Mouse (Mus musculus) midbrain, postnatal 0 days (tissue): Measurements from ENCODE around the gene Itga6. TPM values are rescaled to one million over a fixed set of nuclear protein-coding genes. Genes with fewer than 3 reads are reported as not detected.

Experiments used
- ATAC-seq: fragments of 200-750 bp; cut with Nextera tagmentation; 2 replicates; pipeline ENCODE4 v1.8.0; 2017; ENCODE audit warnings: moderate number of reproducible peaks, mild to moderate bottlenecking, moderate TSS enrichment, moderate library complexity; ENCODE audit not compliant: low FRiP score
- DNase-seq: peaks from one replicate; pipeline ENCODE4 v3.0.0-alpha.2; 2015; ENCODE audit warnings: low spot score
- H3K27ac ChIP-seq: fragments of 300-500 bp; sonication (generic); 2 replicates; pipeline ENCODE4 v1.5.1; 2014; ENCODE audit warnings: low read depth, mild to moderate bottlenecking, low read length, mixed read lengths
- H3K27me3 ChIP-seq: fragments of 300-500 bp; sonication (generic); 2 replicates; pipeline ENCODE4 v1.6.1; 2014; ENCODE audit warnings: low read length, control low read depth, mixed read lengths; ENCODE audit not compliant: insufficient read depth
- H3K36me3 ChIP-seq: fragments of 300-500 bp; sonication (generic); 2 replicates; pipeline ENCODE4 v1.6.1; 2014; ENCODE audit warnings: low read length, control low read depth, mixed read lengths; ENCODE audit not compliant: insufficient read depth
- H3K4me1 ChIP-seq: fragments of 300-500 bp; sonication (generic); 2 replicates; pipeline ENCODE4 v1.6.1; 2014; ENCODE audit warnings: mild to moderate bottlenecking, control low read depth, antibody characterized with exemption, low read length, mixed read lengths; ENCODE audit not compliant: insufficient read depth
- H3K4me2 ChIP-seq: fragments of 300-500 bp; sonication (generic); 2 replicates; pipeline ENCODE4 v1.6.1; 2014; ENCODE audit warnings: low read depth, mild to moderate bottlenecking, low read length, mixed read lengths; ENCODE audit not compliant: poor library complexity, severe bottlenecking
- H3K4me3 ChIP-seq: fragments of 300-500 bp; sonication (generic); 2 replicates; pipeline ENCODE4 v1.5.1; 2014; ENCODE audit warnings: low read depth, mild to moderate bottlenecking, low read length, moderate library complexity
- H3K9ac ChIP-seq: fragments of 300-500 bp; sonication (generic); replicated peaks from 2 replicates; pipeline ENCODE4 v1.6.1; 2014; ENCODE audit warnings: mild to moderate bottlenecking, low read length, moderate library complexity, mixed read lengths; ENCODE audit not compliant: poor library complexity, severe bottlenecking
- H3K9me3 ChIP-seq: fragments of 300-500 bp; sonication (generic); 2 replicates; pipeline ENCODE4 v1.6.1; 2016; ENCODE audit warnings: low read length, control low read depth
- CTCF ChIP-seq: IDR thresholded peaks from 2 replicates; pipeline ENCODE4 v1.5.1; 2016; ENCODE audit warnings: antibody characterized with exemption, mild to moderate bottlenecking
- WGBS: fragments of 180-500 bp; shearing (Covaris S2); extraction: QIAGEN DNeasy Blood & Tissue Kit; methylation state at CpG from one replicate; pipeline ENCODE4 v1.1.7; 2014; 5-methylcytosine and 5-hydroxymethylcytosine counted together
- polyA plus RNA-seq: library from polyadenylated mRNA; unstranded; fragments of >200 nt; fragmentation: Nextera tagmentation; extraction: Ambion mirVana; gene quantifications from 2 replicates; pipeline ENCODE4 v1.2.1, GENCODE M21; 2015
- total RNA-seq: library from RNA; depleted of rRNA; stranded (reverse); fragments of >200 nt; gene quantifications from 2 replicates; pipeline ENCODE4 v1.2.3, GENCODE M21; 2014

The Itga6 gene
- total and polyA plus RNA-seq, 2 experiments from 2014 or later: 16.0 to 38.9 TPM

- TF ChIP-seq CTCF: no peak
- Histone ChIP-seq H3K36me3 (no peaks in the 10 kb centered on the region; the same call in 1 of the 2 replicates), H3K4me3 (no peak overlapping the region), H3K4me1 (no peaks in the 10 kb centered on the region), H3K4me2 (no peak overlapping the region), H3K27me3 (no peaks in the 10 kb centered on the region), H3K27ac (no peak overlapping the region), H3K9me3 (no peaks in the 10 kb centered on the region), H3K9ac (no peak overlapping the region)
- ATAC-seq: no peak
- 85% methylated on average over 7 of the region's 7 CpGs for WGBS
- no peak for DNase-seq
Observed at GRCm38 (mm10) chr2:71834371-71834770, 89.0 kb downstream of the Itga6 start.

GRCm38 (mm10) chr2:71835556-71835955 is 90.1 kb downstream of the Itga6 start:
- H3K36me3 ChIP-seq: no peaks in the 10 kb centered on the region; the same call in 1 of the 2 replicates
- no peaks in the 10 kb centered on the region for H3K9me3 ChIP-seq
- no peak overlapping the region for H3K27ac ChIP-seq
- no peak overlapping the region for H3K9ac ChIP-seq
- no peaks in the 10 kb centered on the region for H3K4me1 ChIP-seq
- no peak overlapping the region for H3K4me2 ChIP-seq
- 95% methylated on average over 8 of the region's 8 CpGs for WGBS
- TF ChIP-seq CTCF: no peak
- ATAC-seq (no peak), DNase-seq (no peak)
- H3K27me3 ChIP-seq: no peaks in the 10 kb centered on the region
- H3K4me3 ChIP-seq: no peak overlapping the region

- DNase-seq: no peak
- 93% methylated on average over 4 of the region's 4 CpGs for WGBS
- Histone ChIP-seq H3K27ac (no peak overlapping the region), H3K4me1 (no peaks in the 10 kb centered on the region), H3K36me3 (peaks cover 2% of the 10 kb centered on the region; the same call in 1 of the 2 replicates), H3K4me2 (no peak overlapping the region), H3K9ac (no peak overlapping the region), H3K4me3 (no peak overlapping the region), H3K9me3 (no peaks in the 10 kb centered on the region), H3K27me3 (no peaks in the 10 kb centered on the region)
- no peak for ATAC-seq
- TF ChIP-seq CTCF: no peak
Observed at GRCm38 (mm10) chr2:71836232-71836631, 90.8 kb downstream of the Itga6 start.

- 63% methylated on average over 4 of the region's 4 CpGs for WGBS
Observed at GRCm38 (mm10) chr2:71837261-71837660, 91.8 kb downstream of the Itga6 start.

GRCm38 (mm10) chr2:71837791-71838190 is 92.4 kb downstream of the Itga6 start:
- H3K4me3 ChIP-seq: no peak overlapping the region
- H3K9me3 ChIP-seq: no peaks in the 10 kb centered on the region
- no peak overlapping the region for H3K9ac ChIP-seq
- TF ChIP-seq CTCF: peak; percentile 78
- H3K36me3 ChIP-seq: peaks cover 7% of the 10 kb centered on the region
- no peaks in the 10 kb centered on the region for H3K27me3 ChIP-seq
- DNase-seq: peak; percentile 82
- no peak for ATAC-seq
- H3K4me1 ChIP-seq: no peaks in the 10 kb centered on the region
- H3K4me2 ChIP-seq: no peak overlapping the region
- 39% methylated on average over 6 of the region's 6 CpGs for WGBS
- H3K27ac ChIP-seq: no peak overlapping the region

More at GRCm38 (mm10) chr2:71837261-71837660, 91.8 kb downstream of the Itga6 start:
- Histone ChIP-seq H3K4me2 (no peak overlapping the region), H3K36me3 (peaks cover 3% of the 10 kb centered on the region; the same call in 1 of the 2 replicates), H3K4me1 (no peaks in the 10 kb centered on the region), H3K9me3 (no peaks in the 10 kb centered on the region), H3K9ac (no peak overlapping the region), H3K27ac (no peak overlapping the region), H3K4me3 (no peak overlapping the region), H3K27me3 (no peaks in the 10 kb centered on the region)
- ATAC-seq (no peak), DNase-seq (no peak)
- TF ChIP-seq CTCF: no peak

GRCm38 (mm10) chr2:71843316-71843715 is 97.9 kb downstream of the Itga6 start:
- ATAC-seq (no peak), DNase-seq (no peak)
- H3K4me3 ChIP-seq: no peak overlapping the region
- H3K9me3 ChIP-seq: no peaks in the 10 kb centered on the region
- H3K4me2 ChIP-seq: no peak overlapping the region
- H3K27me3 ChIP-seq: no peaks in the 10 kb centered on the region
- 87% methylated on average over 9 of the region's 9 CpGs for WGBS
- H3K27ac ChIP-seq: no peak overlapping the region
- H3K36me3 ChIP-seq: peaks cover 12% of the 10 kb centered on the region
- H3K9ac ChIP-seq: no peak overlapping the region
- no peak for TF ChIP-seq CTCF
- H3K4me1 ChIP-seq: no peaks in the 10 kb centered on the region
